Mouse (Mus musculus) CH12.LX (cell line): ENCODE data around the gene Pdcd1lg2.

Source experiments
- BHLHE40 ChIP-seq: IDR thresholded peaks from 2 replicates; pipeline ENCODE4 v1.6.1; 2011; ENCODE audit warnings: mild to moderate bottlenecking, low read depth, low read length, improper control_type of control experiment
- CHD1 ChIP-seq: IDR thresholded peaks from 2 replicates; pipeline ENCODE4 v1.6.1; 2012; ENCODE audit warnings: low read depth, low read length, improper control_type of control experiment, inconsistent platforms
- CHD2 ChIP-seq: IDR thresholded peaks from 2 replicates; pipeline ENCODE4 v1.6.1; 2011; ENCODE audit warnings: low read length, improper control_type of control experiment
- CTCF ChIP-seq, 2 experiments: IDR thresholded peaks in 1 of 2; conservative IDR thresholded peaks in 1 of 2; 2 replicates each; pipeline ENCODE4 v1.5.1; 2011 to 2012; ENCODE audit warnings: low read depth in 2 of 2, low read length in 2 of 2, improper control_type of control experiment in 1 of 2, inconsistent platforms in 1 of 2, mild to moderate bottlenecking in 1 of 2, moderate library complexity in 1 of 2
- EP300 ChIP-seq: IDR thresholded peaks from 2 replicates; pipeline ENCODE4 v1.6.1; 2011; ENCODE audit warnings: low read length, improper control_type of control experiment
- MAFK ChIP-seq: IDR thresholded peaks from 2 replicates; pipeline ENCODE4 v1.6.1; 2011; ENCODE audit warnings: low read length, improper control_type of control experiment; ENCODE audit not compliant: insufficient replicate concordance
- MAX ChIP-seq: IDR thresholded peaks from 2 replicates; pipeline ENCODE4 v1.6.1; 2011; ENCODE audit warnings: low read length, improper control_type of control experiment
- MYC ChIP-seq: IDR thresholded peaks from 2 replicates; pipeline ENCODE4 v1.6.1; 2011; ENCODE audit warnings: low read depth, mild to moderate bottlenecking, improper control_type of control experiment, low read length
- POLR2A ChIP-seq: IDR thresholded peaks from 2 replicates; pipeline ENCODE4 v1.6.1; 2011; ENCODE audit warnings: low read depth, mild to moderate bottlenecking, improper control_type of control experiment, low read length
- TCF12 ChIP-seq: IDR thresholded peaks from 2 replicates; pipeline ENCODE4 v1.6.1; 2014; ENCODE audit warnings: low read depth, mild to moderate bottlenecking, inconsistent platforms, low read length, improper control_type of control experiment
- USF1 ChIP-seq: IDR thresholded peaks from 2 replicates; pipeline ENCODE4 v1.6.1; 2014; ENCODE audit warnings: low read depth, mild to moderate bottlenecking, inconsistent platforms, low read length, improper control_type of control experiment
- ZMIZ1 ChIP-seq: IDR thresholded peaks from 2 replicates; pipeline ENCODE4 v1.6.1; 2012; ENCODE audit warnings: low read depth, mild to moderate bottlenecking, inconsistent platforms, low read length, improper control_type of control experiment

GRCm38 (mm10) chr19:29463645-29464395 is 53.1 kb downstream of the Pdcd1lg2 start:
- TF ChIP-seq MAFK (no peak), CTCF (conservative IDR thresholded peaks at IDR 0.05 in 1 of 2, IDR thresholded peaks at IDR 0.05 in 1 of 2; ENCODE audit: low read depth in 2 of 2, low read length in 2 of 2) (peak; percentile 12 to 42; a peak in 2 of 4 replicates), POLR2A (no peak), CHD2 (no peak), BHLHE40 (no peak), MAX (no peak), EP300 (no peak), USF1 (no peak), CHD1 (no peak), MYC (no peak), ZMIZ1 (no peak), TCF12 (no peak)
